Mouse (Mus musculus) intestine, postnatal 0 days (tissue): ENCODE results near the gene 4930558K02Rik. TPM values are rescaled to one million over a fixed set of nuclear protein-coding genes. Genes with fewer than 3 reads are reported as not detected.

Experiments used
- ATAC-seq: fragments of 200-750 bp; cut with Nextera tagmentation; 2 replicates; pipeline ENCODE4 v1.8.0; 2017; ENCODE audit warnings: mild to moderate bottlenecking, moderate TSS enrichment, moderate library complexity
- H3K27ac ChIP-seq: fragments of 300-500 bp; sonication (generic); 2 replicates; pipeline ENCODE4 v1.5.1; 2014; ENCODE audit warnings: mild to moderate bottlenecking, low read depth, low read length, moderate library complexity
- H3K27me3 ChIP-seq: fragments of 300-500 bp; sonication (generic); replicated peaks from 2 replicates; pipeline ENCODE4 v1.6.1; 2014; ENCODE audit warnings: low read length, mixed read lengths; ENCODE audit not compliant: control insufficient read depth, insufficient read depth
- H3K36me3 ChIP-seq: fragments of 300-500 bp; sonication (generic); 2 replicates; pipeline ENCODE4 v1.6.1; 2014; ENCODE audit warnings: mild to moderate bottlenecking, moderate library complexity; ENCODE audit not compliant: control insufficient read depth, insufficient read depth
- H3K4me1 ChIP-seq: fragments of 300-500 bp; sonication (generic); replicated peaks from 2 replicates; pipeline ENCODE4 v1.6.1; 2014; ENCODE audit warnings: antibody characterized with exemption, low read length, mixed read lengths; ENCODE audit not compliant: control insufficient read depth, insufficient read depth
- H3K4me2 ChIP-seq: fragments of 300-500 bp; sonication (generic); replicated peaks from 2 replicates; pipeline ENCODE4 v1.6.1; 2014; ENCODE audit warnings: low read depth, mild to moderate bottlenecking, moderate library complexity
- H3K4me3 ChIP-seq: fragments of 300-500 bp; sonication (generic); 2 replicates; pipeline ENCODE4 v1.5.1; 2014; ENCODE audit warnings: low read depth, low read length
- H3K9ac ChIP-seq: fragments of 300-500 bp; sonication (generic); 2 replicates; pipeline ENCODE4 v1.6.1; 2014; ENCODE audit warnings: mild to moderate bottlenecking, low read depth, low read length
- H3K9me3 ChIP-seq: fragments of 300-500 bp; sonication (generic); 2 replicates; pipeline ENCODE4 v1.6.1; 2016; ENCODE audit warnings: mixed run types; ENCODE audit not compliant: control insufficient read depth
- CTCF ChIP-seq: sonication (generic); IDR thresholded peaks from 2 replicates; pipeline ENCODE4 v1.5.1; 2016; ENCODE audit warnings: low read depth, mild to moderate bottlenecking, control low read depth, antibody characterized with exemption, moderate library complexity
- WGBS: fragments of 180-500 bp; shearing (Covaris S2); extraction: QIAGEN DNeasy Blood & Tissue Kit; methylation state at CpG from one replicate; pipeline ENCODE4 v1.1.7; 2014; 5-methylcytosine and 5-hydroxymethylcytosine counted together
- polyA plus RNA-seq: library from polyadenylated mRNA; unstranded; fragments of >200 nt; fragmentation: Nextera tagmentation; extraction: Ambion mirVana; gene quantifications from 2 replicates; pipeline ENCODE4 v1.2.1, GENCODE M21; 2015

The 4930558K02Rik gene
- polyA plus RNA-seq, 1 experiment from 2014 or later = not detected

DNA sequence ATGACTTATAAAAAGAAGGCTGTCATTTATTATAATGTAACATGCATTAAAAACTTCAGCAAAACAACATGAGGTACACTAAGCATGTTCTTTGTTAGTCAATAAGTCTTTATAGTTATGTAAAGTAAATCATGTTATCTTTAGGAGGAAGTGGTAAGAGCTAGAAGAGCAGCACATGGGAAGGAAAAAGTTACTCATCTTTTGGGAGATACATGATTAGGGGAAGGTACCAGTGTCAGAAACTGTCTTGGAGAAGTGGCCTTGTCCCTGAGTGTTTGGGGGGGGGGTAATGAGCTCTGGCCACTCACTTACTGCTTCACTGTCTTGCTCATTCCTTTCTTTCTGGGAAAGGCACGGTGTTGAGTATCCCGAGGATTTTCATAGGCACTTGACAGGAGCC is 37.4 kb downstream of the 4930558K02Rik start:
- WGBS = 85% methylated on average over 2 of the region's 2 CpGs

DNA sequence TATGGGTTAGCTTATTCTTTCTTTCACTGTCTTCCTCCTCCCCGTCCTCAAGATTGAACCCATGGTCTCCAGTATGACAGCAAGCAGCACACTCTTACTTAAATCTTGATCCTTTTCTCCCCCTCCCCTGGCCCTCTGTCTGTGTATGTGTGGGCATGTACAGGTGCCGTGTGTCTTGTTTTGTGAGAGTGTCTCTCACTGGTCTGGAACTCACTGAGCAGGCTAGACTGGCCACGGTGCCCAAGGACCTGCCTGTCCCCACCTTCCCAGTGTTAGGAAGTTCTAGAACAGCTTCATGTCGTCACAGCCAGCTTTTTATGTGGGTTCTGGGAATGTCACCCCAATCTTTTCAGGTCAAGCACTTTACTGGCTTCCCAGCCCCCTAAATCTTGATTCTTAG is 47.1 kb downstream of the 4930558K02Rik start:
- H3K9me3 ChIP-seq = no peaks in the 10 kb centered on the region
- no peaks in the 10 kb centered on the region for H3K27me3 ChIP-seq
- 88% methylated on average over 4 of the region's 4 CpGs for WGBS
- H3K27ac ChIP-seq = no peak overlapping the region
- H3K9ac ChIP-seq = no peak overlapping the region
- no peaks in the 10 kb centered on the region for H3K4me1 ChIP-seq
- H3K36me3 ChIP-seq = no peaks in the 10 kb centered on the region
- no peak for ATAC-seq
- no peak for TF ChIP-seq CTCF
- H3K4me3 ChIP-seq = no peak overlapping the region
- no peak overlapping the region for H3K4me2 ChIP-seq

More for the DNA sequence above, 37.4 kb downstream of the 4930558K02Rik start:
- no peak for TF ChIP-seq CTCF
- Histone ChIP-seq H3K36me3 (no peaks in the 10 kb centered on the region), H3K4me3 (no peak overlapping the region), H3K27me3 (no peaks in the 10 kb centered on the region), H3K9me3 (no peaks in the 10 kb centered on the region), H3K4me2 (no peak overlapping the region), H3K4me1 (no peaks in the 10 kb centered on the region), H3K9ac (no peak overlapping the region), H3K27ac (no peak overlapping the region)
- no peak for ATAC-seq

DNA sequence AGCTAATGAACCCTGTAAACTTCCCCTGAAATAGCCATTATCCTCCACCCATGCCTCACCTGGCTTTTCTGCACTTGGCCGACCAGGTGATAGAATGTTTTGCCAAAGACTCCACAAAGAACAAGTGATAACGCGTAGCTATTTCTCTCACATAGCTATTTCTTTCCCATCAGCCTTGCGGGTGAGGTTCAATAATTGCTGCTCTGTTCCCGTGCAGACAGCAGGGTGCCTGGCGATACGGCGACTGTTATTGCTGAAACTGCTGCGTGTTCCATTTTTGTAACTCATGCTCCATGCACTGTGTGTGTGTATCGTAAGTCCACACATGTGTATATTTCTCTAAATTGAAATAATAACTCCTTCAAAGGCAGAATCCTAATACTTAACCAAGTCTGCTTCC is 47.6 kb downstream of the 4930558K02Rik start:
- no peak for ATAC-seq
- Histone ChIP-seq H3K36me3 (no peaks in the 10 kb centered on the region), H3K27ac (no peak overlapping the region), H3K9me3 (no peaks in the 10 kb centered on the region), H3K4me1 (no peaks in the 10 kb centered on the region), H3K9ac (no peak overlapping the region), H3K4me3 (no peak overlapping the region), H3K4me2 (no peak overlapping the region), H3K27me3 (no peaks in the 10 kb centered on the region)
- no peak for TF ChIP-seq CTCF
- 82% methylated on average over 10 of the region's 10 CpGs for WGBS

DNA sequence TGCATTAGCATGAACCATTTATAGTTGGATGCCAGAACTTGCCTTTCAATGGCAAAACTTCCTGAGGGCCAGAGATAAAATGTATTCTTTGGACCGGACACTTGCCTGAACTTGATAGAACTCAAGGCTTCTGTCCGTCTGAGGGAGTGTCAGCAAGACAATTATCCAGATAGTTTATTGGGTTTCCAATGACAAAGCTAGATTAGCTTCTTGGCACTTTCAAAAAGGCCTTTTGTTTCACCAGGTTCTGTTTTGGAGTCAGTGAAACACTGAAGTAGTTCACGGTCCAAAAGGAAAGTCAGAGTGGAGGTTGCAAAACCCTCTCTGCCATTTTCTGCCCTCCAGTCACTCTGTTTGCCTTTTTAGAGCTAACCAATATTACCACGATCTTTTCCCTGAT is 48.1 kb downstream of the 4930558K02Rik start:
- Histone ChIP-seq H3K9me3 (no peaks in the 10 kb centered on the region), H3K4me3 (no peak overlapping the region), H3K27me3 (no peaks in the 10 kb centered on the region), H3K4me1 (no peaks in the 10 kb centered on the region), H3K9ac (no peak overlapping the region), H3K36me3 (no peaks in the 10 kb centered on the region), H3K4me2 (no peak overlapping the region), H3K27ac (no peak overlapping the region)
- TF ChIP-seq CTCF = no peak
- no peak for ATAC-seq
- 62% methylated on average over 4 of the region's 4 CpGs for WGBS

DNA sequence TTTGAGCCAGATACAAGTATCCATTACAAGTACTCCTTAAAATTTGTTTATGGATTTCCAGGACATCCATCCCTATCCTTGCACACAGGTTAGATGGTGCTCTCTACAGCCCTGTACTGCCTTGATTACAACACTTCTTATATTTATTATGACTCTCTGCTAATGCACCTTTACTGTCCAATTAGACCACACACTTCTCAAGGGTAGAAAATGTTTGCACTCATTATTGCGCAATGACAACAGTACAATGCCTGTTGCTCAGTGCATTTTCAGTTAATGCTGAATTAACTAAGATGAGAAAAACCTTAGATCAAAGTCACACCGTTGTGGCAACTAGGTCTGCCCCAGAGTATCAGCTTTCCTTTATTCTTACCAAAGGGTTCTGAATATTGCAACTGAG is 51.5 kb downstream of the 4930558K02Rik start:
- H3K36me3 ChIP-seq = no peaks in the 10 kb centered on the region
- no peak overlapping the region for H3K4me2 ChIP-seq
- ATAC-seq = no peak
- H3K4me3 ChIP-seq = no peak overlapping the region
- H3K4me1 ChIP-seq = no peaks in the 10 kb centered on the region
- H3K27me3 ChIP-seq = no peaks in the 10 kb centered on the region
- WGBS = 84% methylated on average over 2 of the region's 2 CpGs
- no peaks in the 10 kb centered on the region for H3K9me3 ChIP-seq
- H3K9ac ChIP-seq = no peak overlapping the region
- TF ChIP-seq CTCF = no peak
- no peak overlapping the region for H3K27ac ChIP-seq

DNA sequence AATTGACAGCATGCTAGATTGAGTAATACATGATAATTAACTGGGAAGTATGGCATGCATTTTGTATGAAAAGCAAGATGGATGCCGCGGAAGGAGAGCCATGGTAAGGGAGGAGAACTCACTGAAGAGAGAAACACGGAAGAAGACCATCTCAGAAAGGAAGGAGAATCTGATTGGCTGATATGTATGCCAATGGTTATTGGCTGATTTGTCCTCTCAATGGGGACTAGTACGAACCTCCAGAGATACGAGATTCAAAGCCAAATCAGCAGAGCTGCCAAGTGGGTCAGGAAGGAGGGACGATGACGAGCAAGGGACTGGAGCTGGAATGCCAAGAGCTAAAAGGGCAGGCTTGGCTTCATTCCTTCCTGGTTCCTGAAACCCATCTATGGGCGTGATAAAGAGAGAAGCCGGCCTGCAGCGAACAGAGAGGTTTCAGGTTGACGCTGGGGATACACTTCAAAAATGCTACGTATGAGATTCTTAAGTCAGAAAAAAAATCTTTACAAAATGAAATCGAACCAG is 54.1 kb downstream of the 4930558K02Rik start:
- Histone ChIP-seq H3K36me3 (no peaks in the 10 kb centered on the region), H3K9ac (no peak overlapping the region), H3K27ac (no peak overlapping the region), H3K4me1 (no peaks in the 10 kb centered on the region), H3K4me3 (no peak overlapping the region), H3K9me3 (no peaks in the 10 kb centered on the region), H3K27me3 (no peaks in the 10 kb centered on the region), H3K4me2 (no peak overlapping the region)
- no peak for ATAC-seq
- TF ChIP-seq CTCF = no peak
- WGBS = 80% methylated on average over 13 of the region's 13 CpGs

DNA sequence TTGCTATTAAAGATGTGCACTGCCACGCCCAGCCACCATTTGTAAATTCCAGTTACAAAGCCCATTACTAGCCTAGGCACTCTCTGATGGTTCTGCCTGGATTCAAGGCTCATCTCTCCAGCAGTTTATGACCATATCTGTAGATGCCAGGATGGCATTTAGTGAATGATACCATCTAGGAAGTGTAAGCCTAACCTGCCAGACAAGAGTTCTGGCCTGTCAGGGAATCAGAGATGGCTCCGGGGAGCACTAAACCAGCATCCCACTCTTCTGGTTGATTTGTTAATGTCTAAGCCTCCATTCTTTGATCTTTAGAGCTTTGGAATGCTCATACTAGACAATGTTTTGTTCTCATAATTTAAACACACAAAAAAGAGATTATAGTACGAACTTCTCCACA is 55.1 kb downstream of the 4930558K02Rik start:
- ATAC-seq = no peak
- no peak for TF ChIP-seq CTCF
- 75% methylated on average over 3 of the region's 3 CpGs for WGBS

More for the DNA sequence above, 55.1 kb downstream of the 4930558K02Rik start:
- H3K27me3 ChIP-seq = no peaks in the 10 kb centered on the region
- no peak overlapping the region for H3K4me3 ChIP-seq
- H3K9ac ChIP-seq = no peak overlapping the region
- no peak overlapping the region for H3K4me2 ChIP-seq
- H3K4me1 ChIP-seq = no peaks in the 10 kb centered on the region
- no peaks in the 10 kb centered on the region for H3K36me3 ChIP-seq
- no peak overlapping the region for H3K27ac ChIP-seq
- H3K9me3 ChIP-seq = no peaks in the 10 kb centered on the region
